Mouse (Mus musculus) C2C12 (cell line): ENCODE data around the gene Taok1.

Experiments used
- CEBPB ChIP-seq: IDR thresholded peaks from one replicate; pipeline ENCODE4 v1.6.1; 2011; ENCODE audit warnings: low read depth, mild to moderate bottlenecking, control low read depth, moderate library complexity
- CTCF ChIP-seq: IDR thresholded peaks from one replicate; pipeline ENCODE4 v1.5.1; 2011; ENCODE audit not compliant: control insufficient read depth, insufficient read depth, insufficient read length
- FOSL1 ChIP-seq: IDR thresholded peaks from one replicate; pipeline ENCODE4 v1.8.0; 2011; ENCODE audit warnings: mild to moderate bottlenecking, low read length; ENCODE audit not compliant: poor library complexity, insufficient read depth, severe bottlenecking
- MAX ChIP-seq: IDR thresholded peaks from one replicate; pipeline ENCODE4 v1.6.1; 2011; ENCODE audit warnings: mild to moderate bottlenecking, control low read depth
- USF1 ChIP-seq: IDR thresholded peaks from one replicate; pipeline ENCODE4 v1.6.1; 2011; ENCODE audit warnings: low read depth, mild to moderate bottlenecking, control low read depth, moderate library complexity

DNA sequence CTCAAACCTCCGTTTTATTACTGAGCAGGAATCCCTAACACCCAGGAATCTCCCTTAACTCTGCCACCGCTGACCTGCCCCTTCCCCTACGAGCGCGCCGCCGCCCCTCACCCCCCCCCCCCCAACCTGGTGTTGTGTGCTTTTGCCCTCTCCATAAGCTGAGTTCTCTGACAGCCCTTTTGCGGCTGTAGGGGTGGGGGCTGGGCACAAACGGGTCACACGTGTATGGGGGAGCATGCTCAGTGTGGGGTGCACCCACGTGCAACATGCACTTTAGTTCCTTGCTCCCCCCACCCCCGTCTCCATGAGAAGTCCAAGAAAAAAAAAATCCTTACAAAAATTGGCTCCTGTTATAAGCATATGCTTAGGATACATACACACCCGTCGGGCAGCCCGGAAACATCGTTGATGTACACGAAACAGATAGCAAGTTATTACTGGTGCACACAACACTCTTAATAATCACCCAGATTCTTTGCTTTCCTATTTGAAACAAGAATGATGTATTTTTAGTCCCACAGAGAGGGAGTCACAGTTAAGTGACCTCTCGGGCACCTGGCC is 115.2 kb downstream of the Taok1 start:
- TF ChIP-seq CTCF, result no peak
- no peak for TF ChIP-seq USF1
- TF ChIP-seq MAX, result no peak
- no peak for TF ChIP-seq CEBPB
- no peak for TF ChIP-seq FOSL1
